Mouse (Mus musculus) right cerebral cortex, adult 2 months (tissue): ENCODE measurements around the gene Mb21d2.

Source experiments
- DNase-seq, 2 experiments: peaks; one replicate each; pipeline ENCODE4 v3.0.0; 2021 to 2022; ENCODE audit warnings: low spot score in 2 of 2

The Mb21d2 gene

GRCm38 (mm10) chr16:28928815-28929685 lies at the start of gene Mb21d2:
TSS of gene Mb21d2 (minus strand) at chr16:28929673.
- DNase-seq = peak; percentile 57 to 76

DNA sequence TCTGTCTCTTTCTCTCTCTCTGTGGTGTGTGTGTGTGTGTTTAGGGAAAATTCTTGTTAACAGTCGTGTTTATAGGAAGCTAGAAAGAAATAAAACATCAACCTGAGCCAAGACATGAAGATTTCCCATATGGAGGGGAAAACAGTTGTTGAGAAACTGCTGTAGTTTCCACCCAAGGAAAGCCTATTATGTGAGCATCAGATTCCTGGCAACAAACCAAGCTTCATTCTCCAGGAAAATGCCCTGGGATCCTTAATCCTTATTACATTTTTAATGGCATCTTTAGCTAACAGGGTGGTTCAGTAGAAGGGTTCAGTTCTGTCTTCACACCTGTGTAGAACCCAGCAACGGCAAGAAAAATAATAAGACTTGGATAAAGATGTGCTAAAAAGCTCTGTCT lies 36.8 kb upstream of the Mb21d2 start:
- no peak for DNase-seq

GRCm38 (mm10) chr16:28964048-28964447 lies 34.6 kb upstream of the Mb21d2 start:
- peak; percentile 10 to 16 for DNase-seq

DNA sequence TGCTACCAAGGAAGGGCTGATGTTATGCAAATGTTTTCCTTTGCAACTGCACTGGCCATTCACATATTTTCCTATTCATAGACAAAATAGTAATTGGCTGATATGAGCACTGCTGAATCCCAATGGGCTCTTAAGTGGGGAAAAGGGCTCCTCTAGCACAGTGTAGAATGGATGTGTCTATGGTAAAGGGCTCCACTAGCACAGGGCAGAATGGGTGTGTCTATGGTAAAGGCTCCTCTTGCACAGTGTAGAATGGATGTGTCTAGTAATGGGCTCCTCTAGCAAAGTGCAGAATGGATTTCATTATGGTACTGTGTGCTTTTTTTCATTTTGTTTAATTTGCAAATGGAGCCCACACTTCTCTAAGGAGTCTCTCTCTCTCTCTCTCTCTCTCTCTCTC lies 33.5 kb upstream of the Mb21d2 start:
- no peak for DNase-seq

- no peak for DNase-seq
These were observed 20.3 kb upstream of the Mb21d2 start for GRCm38 (mm10) chr16:28949810-28950209.

DNA sequence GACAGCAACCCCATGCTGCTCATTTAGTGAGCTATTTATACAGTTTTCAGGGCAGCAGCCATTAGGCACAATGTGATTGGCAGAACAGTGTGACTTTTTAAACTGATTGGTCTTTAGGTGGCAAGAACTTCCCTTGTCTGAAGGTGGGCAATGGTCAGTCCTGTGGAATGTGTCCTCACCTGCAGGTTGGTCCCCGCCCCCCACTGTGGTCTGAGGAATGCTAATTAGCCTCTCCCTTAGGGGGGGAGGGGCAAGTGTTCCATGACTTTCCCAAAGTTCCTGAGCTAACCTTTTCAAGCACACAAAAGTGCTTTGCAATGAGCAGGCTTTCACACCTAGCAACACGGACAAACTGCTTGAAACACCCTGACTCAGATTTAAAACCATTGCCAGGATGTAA lies 13.8 kb upstream of the Mb21d2 start:
- no peak for DNase-seq

- no peak for DNase-seq
These were observed 6.8 kb upstream of the Mb21d2 start for GRCm38 (mm10) chr16:28936181-28936792.

- DNase-seq = no peak
These were observed 6.2 kb upstream of the Mb21d2 start for GRCm38 (mm10) chr16:28935701-28936100.

DNA sequence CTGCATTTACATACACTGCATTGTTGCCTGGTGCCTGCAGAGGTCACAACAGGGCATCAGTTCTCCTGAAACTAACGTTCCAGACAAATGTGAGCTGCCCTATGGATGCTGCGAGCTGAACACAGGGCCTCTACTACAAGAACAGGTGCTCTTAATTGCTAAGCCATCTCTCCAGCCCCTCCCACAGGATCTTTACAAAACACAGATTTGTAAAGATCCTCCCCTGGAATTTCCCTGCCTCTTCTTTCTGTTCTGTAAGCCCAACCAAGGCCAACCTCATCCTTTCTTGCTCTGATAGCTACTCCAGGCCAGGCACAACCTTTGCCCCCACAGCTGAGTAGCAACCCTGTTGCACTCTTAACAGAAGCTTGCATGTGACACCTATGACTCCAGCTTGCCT lies 1.7 kb upstream of the Mb21d2 start:
- DNase-seq = no peak

DNA sequence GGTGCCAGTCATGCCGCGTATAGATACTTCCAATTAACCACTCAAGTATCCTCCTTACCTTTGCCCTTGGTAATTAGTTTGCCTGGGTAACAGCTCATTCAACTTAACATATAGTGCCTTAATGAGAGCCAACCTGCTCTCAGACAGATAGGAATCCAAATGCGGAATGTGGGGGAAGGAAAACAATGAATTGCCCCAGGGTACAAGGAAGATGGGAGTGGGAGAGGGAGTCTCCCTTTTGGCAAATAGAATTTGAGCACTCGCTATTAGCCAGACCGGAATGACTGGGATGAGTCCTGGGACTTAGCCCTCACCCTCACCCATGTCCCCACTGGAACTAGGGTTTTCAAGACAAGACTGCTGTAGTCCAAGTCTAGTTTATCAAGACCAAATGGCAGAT lies 953 bp upstream of the Mb21d2 start:
- no peak for DNase-seq

DNA sequence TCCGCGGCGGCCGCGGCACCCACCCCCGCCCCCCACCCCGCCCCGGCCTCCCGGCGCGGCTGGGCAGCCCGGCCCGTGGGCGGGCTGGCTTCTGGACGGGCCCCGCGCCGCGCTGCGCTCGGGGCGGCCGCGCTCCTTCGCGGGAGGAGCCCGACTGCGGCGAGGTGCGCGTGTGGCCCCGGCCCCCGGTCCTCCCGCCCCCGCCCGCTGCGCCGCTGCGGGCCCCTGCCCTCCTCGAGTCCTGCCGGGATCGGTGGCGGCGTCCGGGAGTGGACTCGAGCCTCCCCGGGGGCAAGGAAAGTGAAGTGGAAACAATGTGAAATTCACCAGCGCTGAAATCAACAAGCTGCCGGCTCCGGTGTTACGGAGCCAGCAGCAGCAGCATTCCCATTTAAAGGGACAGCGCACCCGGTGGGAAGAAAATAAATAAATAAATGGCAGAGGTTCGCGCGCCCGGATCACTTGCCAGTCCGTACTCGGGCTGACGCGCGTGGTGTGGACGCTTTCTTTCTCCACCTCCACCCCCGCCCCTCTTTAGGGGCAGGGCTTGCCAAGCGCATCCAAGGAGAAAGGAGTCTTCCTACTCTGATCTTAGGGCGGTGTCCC lies 316 bp upstream of the Mb21d2 start:
- peak; percentile 46 to 63 for DNase-seq

- peak in 1 of 2 experiments; percentile 43 for DNase-seq
These were observed 1.0 kb downstream of the Mb21d2 start for GRCm38 (mm10) chr16:28928466-28928814.

DNA sequence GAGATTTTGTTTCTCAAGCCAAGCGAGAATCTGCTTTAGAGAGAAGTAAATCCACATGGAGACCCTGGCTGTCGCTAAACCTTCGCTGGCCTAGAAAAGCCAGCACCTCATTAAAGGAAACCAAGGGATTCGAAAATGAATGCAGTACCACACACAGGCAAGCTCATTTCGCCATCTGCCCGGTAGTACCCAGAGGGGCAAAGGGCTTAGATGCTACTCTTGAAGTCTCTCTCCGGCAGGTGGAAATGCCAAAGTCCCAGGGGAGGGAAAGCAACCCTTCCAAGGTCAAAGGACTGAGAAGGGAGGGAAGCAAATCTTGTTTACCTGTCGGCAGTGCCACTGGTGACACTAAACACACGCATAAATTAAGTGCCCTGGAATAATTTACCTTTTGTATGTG lies 2.1 kb downstream of the Mb21d2 start:
- no peak for DNase-seq

DNA sequence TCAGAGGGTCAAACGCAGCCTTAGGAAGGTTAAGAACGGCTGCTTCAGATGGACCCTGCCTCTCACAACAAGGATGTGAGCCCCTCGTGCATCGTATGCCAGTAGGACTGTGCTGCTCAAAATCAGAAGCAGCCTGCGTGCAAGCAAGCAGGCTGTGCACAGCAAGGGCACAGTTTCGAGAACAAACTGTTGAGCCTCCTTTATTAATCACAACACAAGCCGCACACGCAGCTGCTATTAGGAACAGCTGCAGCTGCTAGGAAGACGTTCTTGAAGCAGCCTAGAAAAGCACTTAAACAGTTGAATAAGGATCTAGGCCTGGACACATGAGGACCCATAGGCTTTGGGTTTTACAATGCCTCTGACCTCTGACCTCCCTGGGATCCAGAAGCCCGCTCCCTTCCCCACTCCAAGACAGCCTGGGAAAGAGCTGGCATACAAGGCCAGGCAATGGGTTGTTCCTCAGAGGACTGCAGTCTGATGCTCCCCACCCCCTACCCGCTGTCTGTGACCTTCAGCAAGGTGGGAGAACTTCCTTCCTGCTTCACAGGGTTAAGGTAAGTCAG lies 10.1 kb downstream of the Mb21d2 start:
- no peak for DNase-seq

GRCm38 (mm10) chr16:28915362-28915761 lies 14.1 kb downstream of the Mb21d2 start:
- DNase-seq = no peak

DNA sequence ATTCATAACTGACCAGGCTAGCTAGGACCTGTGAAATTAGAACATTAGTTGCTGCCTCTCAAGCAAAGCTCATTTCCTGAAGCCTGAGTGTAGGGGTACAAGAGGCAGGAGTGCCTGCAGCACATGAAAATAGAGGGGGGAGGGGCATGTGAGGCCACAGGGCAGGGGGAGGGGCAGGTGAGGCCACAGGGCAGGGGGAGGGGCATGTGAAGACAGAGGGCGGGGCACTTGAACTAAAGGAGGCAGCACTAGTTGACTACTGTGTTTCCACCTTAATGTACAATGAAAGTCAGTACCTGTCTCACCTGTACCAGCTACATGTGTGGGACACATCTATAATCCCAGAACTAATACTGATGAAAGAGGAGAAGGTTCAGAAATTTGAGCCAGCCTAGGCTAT lies 14.8 kb downstream of the Mb21d2 start:
- no peak for DNase-seq

GRCm38 (mm10) chr16:28911414-28912050 lies 17.9 kb downstream of the Mb21d2 start:
- no peak for DNase-seq

- DNase-seq = no peak
These were observed 22.9 kb downstream of the Mb21d2 start for GRCm38 (mm10) chr16:28906370-28907275.

DNA sequence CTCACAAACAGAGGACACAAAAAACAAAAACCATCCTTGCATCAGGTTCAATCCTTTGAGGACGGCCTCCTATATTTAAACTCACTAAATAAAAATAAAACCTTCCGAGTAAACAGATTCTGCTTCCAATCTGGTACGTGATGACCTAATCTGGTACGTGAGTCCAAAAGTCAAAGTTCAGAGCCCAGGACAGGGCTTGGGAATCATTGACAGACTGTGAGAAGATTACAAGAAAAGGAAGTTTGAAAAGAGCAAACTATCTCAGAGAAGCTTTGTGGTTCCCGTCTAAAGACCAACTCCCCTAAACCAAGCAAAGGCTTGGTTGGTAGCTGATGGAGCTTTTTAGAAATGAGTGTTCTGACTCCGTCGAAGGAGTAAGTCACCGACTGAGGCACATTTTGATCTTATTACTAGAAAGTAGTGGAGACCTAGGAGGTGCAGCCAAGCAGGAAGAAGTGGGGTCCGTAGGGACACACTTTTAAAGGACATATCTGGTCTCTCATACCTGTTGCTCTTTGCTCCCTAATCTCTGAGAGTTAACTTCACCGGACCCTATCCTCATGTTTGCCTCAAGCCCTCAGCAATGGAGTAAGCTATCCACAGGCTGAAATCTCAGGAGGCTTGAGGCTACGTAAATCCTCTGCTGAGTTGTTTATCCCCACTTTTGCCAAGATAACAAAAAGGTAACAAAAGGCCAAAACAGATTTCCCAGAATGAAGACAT lies 23.7 kb downstream of the Mb21d2 start:
- DNase-seq = no peak
